Mouse (Mus musculus): ENCODE data around the gene Hps4. TPM values are rescaled to one million over a fixed set of nuclear protein-coding genes. Genes with fewer than 3 reads are reported as not detected.

The Hps4 gene
- polyA plus RNA-seq, 1 experiment, result 30.6 TPM

DNA sequence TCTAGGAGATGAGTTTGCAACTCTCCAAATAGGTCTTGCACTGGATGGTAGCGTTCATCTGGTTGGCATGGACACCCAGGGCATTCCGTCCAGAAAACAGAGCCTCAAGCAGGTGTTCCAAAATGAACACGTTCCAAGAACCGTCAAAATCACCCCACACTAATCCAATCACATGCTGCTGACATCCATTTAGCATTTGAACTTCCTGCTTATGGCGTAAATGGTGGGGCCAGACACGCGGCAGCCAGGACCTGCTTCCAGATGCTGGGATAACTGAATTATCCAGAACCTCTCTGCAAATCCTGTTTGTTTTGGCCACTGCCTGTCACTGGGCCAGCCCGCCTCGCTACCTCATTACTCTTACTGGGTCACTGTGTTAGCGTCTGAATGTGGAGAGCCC is 56.4 kb downstream of the Hps4 start:
- TF ChIP-seq GATA1 (IDR thresholded peaks at IDR 0.05; ENCODE audit: low read length), result no peak

DNA sequence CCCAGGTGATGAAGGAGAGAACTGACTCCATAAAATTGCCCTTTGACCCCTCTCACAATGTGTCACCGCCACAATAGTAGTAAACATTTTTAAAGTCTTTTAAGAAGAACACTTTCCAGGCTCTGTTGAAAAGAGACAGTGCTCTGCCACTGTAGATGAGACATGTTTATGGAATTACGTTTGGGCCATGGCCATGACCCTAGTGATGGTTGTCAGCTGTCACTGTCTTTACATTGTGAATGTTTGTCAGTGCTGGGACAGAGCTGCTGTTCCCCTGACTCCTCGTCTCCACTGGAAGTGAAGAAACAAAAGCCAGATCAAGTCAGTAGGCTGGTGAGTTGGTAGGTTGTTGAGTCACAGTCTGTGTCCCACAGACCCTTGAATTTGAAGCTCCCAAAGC is 59.6 kb downstream of the Hps4 start:
- no peak for TF ChIP-seq GATA1 (IDR thresholded peaks at IDR 0.05; ENCODE audit: low read length)

DNA sequence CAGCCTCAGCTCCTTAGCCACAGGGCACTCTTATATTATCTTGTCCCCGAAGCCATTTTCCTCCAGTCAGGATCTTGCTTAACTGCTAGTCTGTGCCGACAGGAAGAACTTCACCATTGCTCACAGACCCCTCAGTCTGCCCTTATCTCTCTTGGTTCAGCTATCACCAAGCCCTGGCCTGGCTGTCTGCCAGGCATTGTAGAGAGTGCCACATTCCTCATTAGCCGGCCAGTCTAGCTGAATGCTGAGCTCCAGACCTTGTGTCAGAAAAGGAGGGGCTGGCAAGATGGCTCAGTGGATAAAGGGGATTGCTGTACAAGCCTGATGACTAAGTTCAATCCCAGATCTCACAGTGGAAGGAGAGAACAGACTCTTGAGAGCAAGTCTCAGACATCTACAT is 63.1 kb downstream of the Hps4 start:
- no peak for TF ChIP-seq GATA1 (IDR thresholded peaks at IDR 0.05; ENCODE audit: low read length)

DNA sequence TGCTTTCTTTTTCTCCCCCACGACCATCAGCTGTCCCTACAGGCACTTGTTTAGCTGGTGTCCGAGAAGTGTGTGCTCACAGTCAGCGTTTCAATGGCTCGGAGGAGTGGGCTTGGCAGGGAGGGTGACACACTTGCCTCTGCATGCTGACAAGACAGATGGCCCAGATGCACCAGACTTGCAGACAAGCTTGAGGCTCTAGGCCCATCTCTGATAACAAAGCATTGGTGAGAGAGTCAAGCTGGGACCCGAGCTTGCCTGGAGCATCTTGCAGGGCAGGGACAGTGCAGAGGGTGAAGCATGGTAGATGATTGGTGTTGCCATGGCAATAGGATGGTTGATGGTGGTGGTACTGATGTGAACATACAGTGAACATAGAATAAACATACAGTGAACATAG is 66.4 kb downstream of the Hps4 start:
- TF ChIP-seq GATA1 (IDR thresholded peaks at IDR 0.05; ENCODE audit: low read length), result no peak

DNA sequence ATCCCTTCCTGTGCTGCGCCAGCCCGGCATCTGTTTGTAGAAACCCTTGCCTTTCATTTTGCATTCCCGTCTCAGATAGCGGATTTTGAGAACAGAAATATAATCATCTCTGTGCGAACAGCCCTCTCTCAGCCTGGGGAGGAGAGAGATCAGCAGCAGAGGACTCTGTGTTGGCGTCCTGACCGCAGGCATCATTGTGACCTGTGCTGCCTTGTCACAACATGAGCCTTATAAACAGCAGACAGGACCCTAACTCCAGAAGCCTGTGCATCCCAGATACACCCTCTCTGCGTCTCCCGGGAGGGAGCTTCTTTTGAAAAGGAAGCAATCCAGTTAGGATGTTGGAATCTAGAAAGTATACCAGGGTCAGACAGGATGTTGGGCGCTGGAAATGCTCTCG is 68.2 kb downstream of the Hps4 start:
- no peak for TF ChIP-seq GATA1 (IDR thresholded peaks at IDR 0.05; ENCODE audit: low read length)

DNA sequence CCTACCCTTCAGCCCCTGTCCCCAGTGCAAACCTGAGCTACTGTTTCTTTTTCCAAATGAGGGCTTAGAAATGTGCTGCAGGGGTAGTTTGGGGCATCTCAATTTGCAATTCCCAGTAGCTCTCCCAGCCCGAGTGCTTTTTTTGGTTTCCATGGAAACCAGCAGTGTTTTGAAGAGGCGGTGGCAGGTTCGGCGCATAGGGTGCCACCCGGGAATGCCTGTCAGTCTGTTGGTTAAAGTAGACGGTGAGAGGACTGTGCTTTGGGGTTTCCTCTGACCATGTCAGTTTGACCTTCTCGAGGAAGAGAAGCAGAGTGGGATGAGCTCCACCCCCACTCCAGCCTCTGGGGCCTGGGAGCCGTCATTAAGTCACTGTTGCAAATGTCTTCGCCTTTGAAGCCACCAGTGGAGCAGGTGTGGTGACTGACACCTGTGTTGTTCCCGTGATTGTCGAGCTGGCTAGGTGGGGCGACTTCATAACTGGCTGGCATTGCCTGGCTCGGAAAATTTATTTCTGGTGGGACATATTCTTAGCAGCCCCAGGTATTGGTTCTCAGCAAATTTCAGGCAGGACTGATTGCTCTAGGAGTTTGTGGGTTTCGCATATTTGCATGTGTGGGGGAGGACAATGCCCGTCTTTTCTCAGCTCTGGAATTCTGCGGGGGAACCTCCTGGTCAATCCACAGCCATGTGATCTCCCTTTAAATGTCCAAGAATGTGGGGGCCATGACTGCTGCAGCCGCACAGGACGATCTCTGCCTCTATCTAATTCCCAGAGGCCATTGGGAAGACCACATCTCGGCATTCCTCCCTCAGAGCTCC is 68.8 kb downstream of the Hps4 start:
- TF ChIP-seq GATA1 (IDR thresholded peaks at IDR 0.05; ENCODE audit: low read length), result no peak

DNA sequence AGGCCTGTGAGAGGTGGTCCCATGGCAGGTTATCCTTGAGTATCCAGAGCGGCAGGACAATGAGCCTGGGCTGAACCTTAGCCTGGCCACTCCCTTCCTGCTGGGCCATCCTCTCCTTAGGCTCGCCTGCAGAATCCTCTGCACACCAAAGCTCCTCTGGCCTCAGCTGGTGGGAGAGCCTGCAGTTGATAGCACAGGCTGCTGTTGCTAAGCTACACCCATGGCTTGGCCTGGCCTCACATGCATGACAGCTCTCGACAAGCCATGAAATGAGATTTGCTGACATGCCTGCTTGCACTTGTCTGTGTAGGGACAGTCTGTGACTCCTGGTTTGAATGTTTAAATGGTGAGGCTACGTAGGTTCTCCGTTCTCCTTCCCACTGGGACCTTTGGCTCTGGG is 73.8 kb downstream of the Hps4 start:
- no peak for TF ChIP-seq GATA1 (IDR thresholded peaks at IDR 0.05; ENCODE audit: low read length)

DNA sequence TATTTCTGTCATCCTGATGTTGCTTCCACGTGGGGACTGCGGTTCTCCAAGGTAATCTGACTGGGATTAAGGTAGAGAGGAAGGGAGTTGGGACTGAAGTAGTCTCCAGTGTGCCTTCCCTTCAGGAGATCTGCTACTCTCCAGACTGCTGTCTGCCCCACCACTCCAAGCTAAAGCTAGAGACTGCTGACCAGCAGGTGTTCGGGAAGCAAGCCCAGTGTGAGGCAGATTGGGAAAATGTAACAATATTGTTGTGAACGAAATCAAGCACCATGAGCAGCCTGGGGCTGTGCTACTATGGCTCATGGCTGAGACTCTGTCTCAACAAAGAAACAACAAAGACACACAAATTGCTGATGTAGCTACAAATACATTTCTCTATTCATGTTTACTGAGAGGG is 75.1 kb downstream of the Hps4 start:
- no peak for TF ChIP-seq GATA1 (IDR thresholded peaks at IDR 0.05; ENCODE audit: low read length)

DNA sequence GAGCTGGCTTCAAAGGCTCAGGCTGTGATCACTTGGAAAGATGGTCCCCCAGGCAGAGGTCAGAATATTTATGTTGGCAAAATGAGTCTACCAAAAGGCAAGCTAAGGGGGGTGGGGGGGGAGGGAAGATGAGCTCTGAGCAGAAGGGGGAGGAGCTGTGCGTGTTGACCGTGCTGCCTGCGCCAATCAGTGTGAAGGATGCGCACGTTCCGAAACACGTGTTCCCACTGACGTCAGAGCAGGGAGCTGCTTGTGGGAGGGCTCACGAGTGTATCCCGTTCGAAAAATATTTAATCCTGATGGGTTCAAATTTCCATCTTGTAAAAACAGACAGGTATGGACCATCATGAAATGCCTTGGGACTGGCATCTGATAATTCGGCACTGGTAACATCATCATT is 76.7 kb downstream of the Hps4 start:
- TF ChIP-seq GATA1 (IDR thresholded peaks at IDR 0.05; ENCODE audit: low read length), result no peak

DNA sequence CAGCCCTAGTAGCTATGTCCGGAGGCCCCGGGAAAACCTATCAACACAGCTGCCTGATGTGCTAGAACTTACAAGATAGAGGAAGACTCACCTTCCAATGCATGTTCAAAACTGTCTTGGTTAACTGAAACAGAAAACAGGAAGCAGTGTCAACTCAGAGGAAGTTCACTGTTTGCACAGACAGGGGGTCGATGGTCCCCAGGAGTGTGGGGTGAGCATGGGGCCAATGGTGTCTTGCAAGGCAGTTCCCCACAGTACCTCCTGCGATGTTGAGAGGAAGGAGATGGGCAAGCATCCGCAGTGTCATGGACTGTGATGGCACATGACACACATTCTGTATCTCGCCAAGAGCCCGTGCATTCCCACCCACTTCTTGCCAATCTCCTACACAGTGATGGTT is 83.8 kb downstream of the Hps4 start:
- no peak for TF ChIP-seq GATA1 (IDR thresholded peaks at IDR 0.05; ENCODE audit: low read length)

DNA sequence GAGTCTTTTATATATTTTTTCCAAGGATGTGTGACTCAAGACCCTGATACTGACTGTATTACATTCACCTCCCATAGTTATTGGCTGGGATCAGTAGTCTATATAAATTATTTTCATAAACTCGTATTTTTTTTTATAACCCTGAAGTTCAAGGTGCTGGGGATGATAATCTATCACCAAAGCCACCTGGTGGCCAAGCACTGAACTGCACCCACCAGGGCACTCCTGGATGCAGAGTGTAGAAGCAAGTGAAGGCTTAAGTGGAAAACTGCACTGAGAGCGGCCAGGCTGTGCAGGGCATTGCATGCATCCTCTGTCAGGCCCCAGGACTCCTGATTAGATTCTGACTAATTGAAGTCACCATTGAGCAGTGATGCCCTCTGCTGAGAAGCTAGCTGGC is 84.4 kb downstream of the Hps4 start:
- TF ChIP-seq GATA1 (IDR thresholded peaks at IDR 0.05; ENCODE audit: low read length), result no peak

Other genes with a start within 250 kb of the Hps4 start
- 0.39 and 0.51 TPM in 2 replicates for gene Cryba4, start 90.6 kb upstream of the Hps4 start, polyA plus RNA-seq (2012)
- 0.18 and 0.51 TPM in 2 replicates for gene Crybb1, start 87.3 kb upstream of the Hps4 start, polyA plus RNA-seq (2012)
- 110 and 149 TPM in 2 replicates for gene Tpst2, start 66.4 kb upstream of the Hps4 start, polyA plus RNA-seq (2012)
- gene Tfip11, start 16.7 kb upstream of the Hps4 start, polyA plus RNA-seq (2012), result 67.1 and 67.3 TPM in 2 replicates
- gene Srrd, start within 50 bp of the Hps4 start, polyA plus RNA-seq (2012), result 19.2 and 29.8 TPM in 2 replicates
- gene Gm6583, start 12.9 kb downstream of the Hps4 start, polyA plus RNA-seq (2012), result not detected in 2 replicates
- gene Asphd2, start 51.8 kb downstream of the Hps4 start, polyA plus RNA-seq (2012), result not detected in 2 replicates
- not detected in 2 replicates for gene Gm6588, start 106.3 kb downstream of the Hps4 start, polyA plus RNA-seq (2012)
- gene Sez6l, start 234.1 kb downstream of the Hps4 start, polyA plus RNA-seq (2012), result not detected in 2 replicates

All from G1E-ER4 (cell line).